Mouse (Mus musculus): Measurements from ENCODE around the gene Ggt7. TPM values are rescaled to one million over a fixed set of nuclear protein-coding genes. Genes with fewer than 3 reads are reported as not detected.
"Not testable (repeated sequence)": the region's sequence is repeated elsewhere in the genome, so short reads cannot be mapped to it uniquely, and the experiment has no call there.

Gene Ggt7
- polyA plus RNA-seq, 1 experiment = 70.4 TPM

- Histone ChIP-seq H3K27me3 (ENCODE audit: control insufficient read depth, insufficient read depth, low read length) (no peaks in the 10 kb centered on the region), H3K36me3 (ENCODE audit: control insufficient read depth, insufficient read depth, low read length) (no peaks in the 10 kb centered on the region), H3K27ac (ENCODE audit: control insufficient read depth, insufficient read depth, low read depth, low read length) (peak overlapping the region; percentile 90), H3K4me3 (ENCODE audit: control insufficient read depth, low read depth, low read length) (peak overlapping the region; percentile 95), H3K4me1 (ENCODE audit: control insufficient read depth, insufficient read depth, low read length) (peaks cover 6% of the 10 kb centered on the region)
- TF ChIP-seq POLR2A (IDR thresholded peaks at IDR 0.05; ENCODE audit: control insufficient read depth, low read depth, low read length) (no peak), CTCF (IDR thresholded peaks at IDR 0.05; ENCODE audit: control insufficient read depth, insufficient read depth, insufficient replicate concordance, low read depth, low read length) (no peak)
These were observed 45.1 kb downstream of the Ggt7 start for GRCm38 (mm10) chr2:155472671-155473569.

GRCm38 (mm10) chr2:155466861-155467260 lies 51.2 kb downstream of the Ggt7 start:
- no peaks in the 10 kb centered on the region for H3K4me1 ChIP-seq (ENCODE audit: control insufficient read depth, insufficient read depth, low read length)
- no peak overlapping the region for H3K27ac ChIP-seq (ENCODE audit: control insufficient read depth, insufficient read depth, low read depth, low read length)
- no peaks in the 10 kb centered on the region for H3K27me3 ChIP-seq (ENCODE audit: control insufficient read depth, insufficient read depth, low read length)
- no peak for TF ChIP-seq POLR2A (IDR thresholded peaks at IDR 0.05; ENCODE audit: control insufficient read depth, low read depth, low read length)
- no peak for TF ChIP-seq CTCF (IDR thresholded peaks at IDR 0.05; ENCODE audit: control insufficient read depth, insufficient read depth, insufficient replicate concordance, low read depth, low read length)
- H3K36me3 ChIP-seq (ENCODE audit: control insufficient read depth, insufficient read depth, low read length) = no peaks in the 10 kb centered on the region
- H3K4me3 ChIP-seq (ENCODE audit: control insufficient read depth, low read depth, low read length) = no peak overlapping the region

DNA sequence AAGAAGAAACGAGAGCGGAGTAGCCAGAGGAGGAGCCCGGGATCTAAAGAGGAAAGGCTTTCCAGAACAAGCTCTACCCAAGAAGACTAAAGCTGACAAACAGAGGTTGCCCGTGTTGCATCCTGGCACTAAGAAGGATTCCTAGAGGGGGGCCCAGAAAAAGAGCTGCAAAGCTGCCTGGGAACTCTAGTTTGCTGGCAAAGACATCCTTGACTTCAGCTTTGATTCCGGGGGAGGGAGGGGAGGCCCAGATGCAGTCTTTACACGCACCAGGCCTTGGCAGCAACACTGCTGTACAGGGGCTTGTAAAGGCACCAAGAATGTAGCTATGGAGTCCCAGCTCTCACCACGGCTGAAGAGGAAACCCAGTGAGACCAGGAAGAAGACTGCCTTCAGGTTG lies 64.4 kb downstream of the Ggt7 start:
- no peaks in the 10 kb centered on the region for H3K27me3 ChIP-seq (ENCODE audit: control insufficient read depth, insufficient read depth, low read length)
- TF ChIP-seq POLR2A (IDR thresholded peaks at IDR 0.05; ENCODE audit: control insufficient read depth, low read depth, low read length) (no peak), CTCF (IDR thresholded peaks at IDR 0.05; ENCODE audit: control insufficient read depth, insufficient read depth, insufficient replicate concordance, low read depth, low read length) (no peak)

GRCm38 (mm10) chr2:155451256-155451655 lies 66.8 kb downstream of the Ggt7 start:
- Histone ChIP-seq H3K4me1 (ENCODE audit: control insufficient read depth, insufficient read depth, low read length) (no peaks in the 10 kb centered on the region), H3K36me3 (ENCODE audit: control insufficient read depth, insufficient read depth, low read length) (no peaks in the 10 kb centered on the region), H3K4me3 (ENCODE audit: control insufficient read depth, low read depth, low read length) (no peak overlapping the region), H3K27ac (ENCODE audit: control insufficient read depth, insufficient read depth, low read depth, low read length) (no peak overlapping the region), H3K27me3 (ENCODE audit: control insufficient read depth, insufficient read depth, low read length) (no peaks in the 10 kb centered on the region)
- no peak for TF ChIP-seq POLR2A (IDR thresholded peaks at IDR 0.05; ENCODE audit: control insufficient read depth, low read depth, low read length)
- no peak for TF ChIP-seq CTCF (IDR thresholded peaks at IDR 0.05; ENCODE audit: control insufficient read depth, insufficient read depth, insufficient replicate concordance, low read depth, low read length)

More for the DNA sequence above, 64.4 kb downstream of the Ggt7 start:
- H3K4me1 ChIP-seq (ENCODE audit: control insufficient read depth, insufficient read depth, low read length) = no peaks in the 10 kb centered on the region
- H3K4me3 ChIP-seq (ENCODE audit: control insufficient read depth, low read depth, low read length) = no peak overlapping the region
- H3K27ac ChIP-seq (ENCODE audit: control insufficient read depth, insufficient read depth, low read depth, low read length) = no peak overlapping the region
- no peaks in the 10 kb centered on the region for H3K36me3 ChIP-seq (ENCODE audit: control insufficient read depth, insufficient read depth, low read length)

DNA sequence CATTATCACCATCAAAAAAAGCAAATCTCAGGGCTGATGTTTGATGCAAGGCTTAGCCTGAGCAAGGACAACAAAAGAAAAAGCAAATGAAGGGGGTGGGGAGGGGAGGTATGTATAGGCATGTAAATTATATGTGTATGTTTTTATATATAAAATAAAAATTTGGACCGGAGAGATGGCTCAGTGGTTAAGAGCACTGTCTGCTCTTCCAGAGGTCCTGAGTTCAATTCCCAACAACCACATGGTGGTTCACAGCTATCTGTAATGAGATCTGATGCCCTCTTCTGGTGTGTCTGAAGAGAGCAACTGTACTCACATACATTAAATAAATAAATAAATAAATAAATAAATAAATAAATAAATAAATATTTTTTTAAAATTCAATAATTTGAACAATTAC lies 70.1 kb downstream of the Ggt7 start:
- H3K27ac ChIP-seq (ENCODE audit: control insufficient read depth, insufficient read depth, low read depth, low read length); H3K27me3 ChIP-seq (ENCODE audit: control insufficient read depth, insufficient read depth, low read length); H3K36me3 ChIP-seq (ENCODE audit: control insufficient read depth, insufficient read depth, low read length); H3K4me1 ChIP-seq (ENCODE audit: control insufficient read depth, insufficient read depth, low read length); H3K4me3 ChIP-seq (ENCODE audit: control insufficient read depth, low read depth, low read length): not testable (repeated sequence)

DNA sequence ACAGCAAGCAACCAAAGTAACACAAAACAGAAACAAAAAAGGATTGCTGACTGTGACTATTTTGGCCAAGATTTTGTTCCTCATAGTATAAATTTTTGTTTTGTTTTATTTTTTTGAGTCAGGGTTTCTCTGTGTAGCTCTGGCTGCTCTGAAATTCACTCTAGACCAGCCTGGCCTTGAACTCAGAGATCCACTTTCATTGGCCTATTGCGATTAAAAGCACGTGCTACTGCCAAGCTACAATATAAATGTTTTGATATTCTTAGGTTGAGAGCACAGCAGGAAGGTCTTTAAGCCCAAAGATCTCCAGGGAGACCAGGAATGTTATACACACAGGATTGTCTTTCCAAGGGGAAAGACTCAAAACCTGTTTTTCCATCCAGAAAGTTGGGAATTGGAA lies 74.6 kb downstream of the Ggt7 start:
- no peak overlapping the region; the same call in 1 of the 2 replicates for H3K27ac ChIP-seq (ENCODE audit: control insufficient read depth, insufficient read depth, low read depth, low read length)
- H3K4me1 ChIP-seq (ENCODE audit: control insufficient read depth, insufficient read depth, low read length) = no peaks in the 10 kb centered on the region
- TF ChIP-seq POLR2A (IDR thresholded peaks at IDR 0.05; ENCODE audit: control insufficient read depth, low read depth, low read length) (no peak), CTCF (IDR thresholded peaks at IDR 0.05; ENCODE audit: control insufficient read depth, insufficient read depth, insufficient replicate concordance, low read depth, low read length) (no peak)
- H3K36me3 ChIP-seq (ENCODE audit: control insufficient read depth, insufficient read depth, low read length) = peaks cover 2% of the 10 kb centered on the region; the same call in 1 of the 2 replicates
- no peaks in the 10 kb centered on the region for H3K27me3 ChIP-seq (ENCODE audit: control insufficient read depth, insufficient read depth, low read length)
- no peak overlapping the region for H3K4me3 ChIP-seq (ENCODE audit: control insufficient read depth, low read depth, low read length)

- no peaks in the 10 kb centered on the region for H3K27me3 ChIP-seq (ENCODE audit: control insufficient read depth, insufficient read depth, low read length)
- TF ChIP-seq POLR2A (IDR thresholded peaks at IDR 0.05; ENCODE audit: control insufficient read depth, low read depth, low read length) (no peak), CTCF (IDR thresholded peaks at IDR 0.05; ENCODE audit: control insufficient read depth, insufficient read depth, insufficient replicate concordance, low read depth, low read length) (no peak)
- H3K27ac ChIP-seq (ENCODE audit: control insufficient read depth, insufficient read depth, low read depth, low read length) = no peak overlapping the region
- no peaks in the 10 kb centered on the region for H3K4me1 ChIP-seq (ENCODE audit: control insufficient read depth, insufficient read depth, low read length)
- H3K4me3 ChIP-seq (ENCODE audit: control insufficient read depth, low read depth, low read length) = no peak overlapping the region
- peaks cover 2% of the 10 kb centered on the region; the same call in 1 of the 2 replicates for H3K36me3 ChIP-seq (ENCODE audit: control insufficient read depth, insufficient read depth, low read length)
These were observed 75.1 kb downstream of the Ggt7 start for GRCm38 (mm10) chr2:155442916-155443315.

Other genes starting within 250 kb of the Ggt7 start
- gene Map1lc3a, start 241.9 kb downstream of the Ggt7 start, polyA plus RNA-seq (2012; rRNA removed) = 897 and 985 TPM in 2 replicates
- 26.0 and 36.9 TPM in 2 replicates for gene Pigu, start 160.8 kb downstream of the Ggt7 start, polyA plus RNA-seq (2012; rRNA removed)
- gene Trp53inp2, start 137.2 kb downstream of the Ggt7 start, polyA plus RNA-seq (2012; rRNA removed) = 163 and 176 TPM in 2 replicates
- gene Ncoa6, start 44.3 kb downstream of the Ggt7 start, polyA plus RNA-seq (2012; rRNA removed) = 93.0 and 103 TPM in 2 replicates
- 59.5 TPM in 2 replicates for gene Acss2, start 289 bp downstream of the Ggt7 start, polyA plus RNA-seq (2012; rRNA removed)
- gene Gss, start 74.6 kb upstream of the Ggt7 start, polyA plus RNA-seq (2012; rRNA removed) = 4.6 and 5.3 TPM in 2 replicates
- 0.98 and 1.3 TPM in 2 replicates for gene Myh7b, start 93.0 kb upstream of the Ggt7 start, polyA plus RNA-seq (2012; rRNA removed)
- 82.2 and 91.7 TPM in 2 replicates for gene Trpc4ap, start 174.1 kb upstream of the Ggt7 start, polyA plus RNA-seq (2012; rRNA removed)
- gene Edem2, start 211.2 kb upstream of the Ggt7 start, polyA plus RNA-seq (2012; rRNA removed) = 28.4 and 29.4 TPM in 2 replicates
- not detected in 2 replicates for gene Gm17581, start 217.6 kb upstream of the Ggt7 start, polyA plus RNA-seq (2012; rRNA removed)
- 0.22 and 0.30 TPM in 2 replicates for gene Procr, start 232.9 kb upstream of the Ggt7 start, polyA plus RNA-seq (2012; rRNA removed)